Mouse (Mus musculus) lung, postnatal 25 days (tissue): ENCODE data around the gene 6330403K07Rik.

Source experiments
- DNase-seq: peaks from one replicate; pipeline ENCODE4 v3.0.0; 2022; ENCODE audit warnings: low spot score

Gene 6330403K07Rik

GRCm38 (mm10) chr11:71033163-71033761, at the start of gene 6330403K07Rik:
Gene 6330403K07Rik (minus strand): TSS chr11:71033513.
- DNase-seq: peak; percentile 12

GRCm38 (mm10) chr11:71076342-71076741, 43.0 kb upstream of the 6330403K07Rik start:
- DNase-seq: no peak

- peak; percentile 27 for DNase-seq
Observed at GRCm38 (mm10) chr11:71052554-71052953, 19.2 kb upstream of the 6330403K07Rik start.

- DNase-seq: no peak
Observed at GRCm38 (mm10) chr11:71039526-71040298, 6.4 kb upstream of the 6330403K07Rik start.

- no peak for DNase-seq
Observed at GRCm38 (mm10) chr11:71032491-71033162, 686 bp downstream of the 6330403K07Rik start.

GRCm38 (mm10) chr11:71032070-71032469, 1.2 kb downstream of the 6330403K07Rik start:
- DNase-seq: no peak

GRCm38 (mm10) chr11:71029403-71030118, 3.8 kb downstream of the 6330403K07Rik start:
- DNase-seq: no peak

- no peak for DNase-seq
Observed at GRCm38 (mm10) chr11:71028280-71028679, 5.0 kb downstream of the 6330403K07Rik start.

GRCm38 (mm10) chr11:71019201-71020068, 13.9 kb downstream of the 6330403K07Rik start, which contains the start of the genes Mis12 and Derl2:
Gene Mis12 (plus strand): TSS chr11:71019611.
Gene Derl2 (minus strand): TSS chr11:71019841.
- DNase-seq: peak; percentile 100

- no peak for DNase-seq
Observed at GRCm38 (mm10) chr11:71018416-71019200, 14.7 kb downstream of the 6330403K07Rik start.

- no peak for DNase-seq
Observed at GRCm38 (mm10) chr11:71017051-71017450, 16.3 kb downstream of the 6330403K07Rik start.

- peak; percentile 76 for DNase-seq
Observed at GRCm38 (mm10) chr11:71012743-71013142, 20.6 kb downstream of the 6330403K07Rik start.

- DNase-seq: peak; percentile 24
Observed at GRCm38 (mm10) chr11:71008321-71008720, 25.0 kb downstream of the 6330403K07Rik start.

GRCm38 (mm10) chr11:71007831-71008230, 25.5 kb downstream of the 6330403K07Rik start:
- DNase-seq: peak; percentile 50

- DNase-seq: no peak
Observed at GRCm38 (mm10) chr11:71007026-71007425, 26.3 kb downstream of the 6330403K07Rik start.

GRCm38 (mm10) chr11:71005046-71005445, 28.3 kb downstream of the 6330403K07Rik start:
- DNase-seq: no peak

- DNase-seq: peak; percentile 98
Observed at GRCm38 (mm10) chr11:71004316-71004773, 29.0 kb downstream of the 6330403K07Rik start, which contains the start of gene Dhx33. Gene Dhx33 (minus strand): TSS chr11:71004437.

- no peak for DNase-seq
Observed at GRCm38 (mm10) chr11:71003611-71004315, 29.6 kb downstream of the 6330403K07Rik start.

- no peak for DNase-seq
Observed at GRCm38 (mm10) chr11:71001167-71001566, 32.1 kb downstream of the 6330403K07Rik start.
